Mouse (Mus musculus) heart, postnatal 0 days (tissue): ENCODE data around the gene Esr1.

Experiments
- CTCF ChIP-seq: IDR thresholded peaks from 2 replicates; pipeline ENCODE4 v1.5.1; 2016; ENCODE audit warnings: antibody characterized with exemption, control low read depth, low read depth
- EP300 ChIP-seq: IDR thresholded peaks from 2 replicates; pipeline ENCODE4 v1.6.1; 2016; ENCODE audit warnings: antibody characterized with exemption, low read depth

DNA sequence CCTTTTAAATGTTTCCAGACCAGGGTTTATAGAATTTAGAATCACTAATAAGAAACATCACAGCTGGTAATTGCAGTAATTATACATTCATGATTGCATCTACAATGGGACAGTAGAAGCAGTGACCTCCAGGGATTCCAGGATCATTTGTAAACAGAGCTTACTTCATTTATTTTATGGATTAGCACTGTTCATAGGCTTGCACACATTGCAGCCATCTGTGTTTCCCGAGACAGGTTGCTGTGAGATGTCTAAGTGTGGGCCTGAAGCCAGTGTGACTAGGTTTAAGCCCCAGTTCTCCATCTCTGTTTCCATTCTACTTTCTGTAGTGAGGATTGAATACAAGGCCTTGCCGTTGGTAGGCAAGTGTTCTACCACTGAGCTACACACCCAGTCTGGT, 236.1 kb downstream of the Esr1 start:
- TF ChIP-seq CTCF (no peak), EP300 (no peak)
